Mouse (Mus musculus) erythroblast, embryonic 14.5 days (primary cell): ENCODE data around the gene Kcnj4. TPM values are rescaled to one million over a fixed set of nuclear protein-coding genes. Genes with fewer than 3 reads are reported as not detected.

Experiments used
- H3K27me3 ChIP-seq: 2 replicates; pipeline ENCODE4 v1.6.1; 2012; ENCODE audit warnings: inconsistent platforms; ENCODE audit not compliant: control insufficient read depth
- H3K36me3 ChIP-seq: 2 replicates; pipeline ENCODE4 v1.6.1; 2012; ENCODE audit warnings: mild to moderate bottlenecking, inconsistent platforms; ENCODE audit not compliant: control insufficient read depth
- H3K4me1 ChIP-seq: 2 replicates; pipeline ENCODE4 v1.6.1; 2012; ENCODE audit warnings: inconsistent platforms; ENCODE audit not compliant: control insufficient read depth
- H3K4me3 ChIP-seq: replicated peaks from 2 replicates; pipeline ENCODE3; 2012; ENCODE audit warnings: moderate library complexity, mild to moderate bottlenecking, inconsistent platforms
- H3K9me3 ChIP-seq: 2 replicates; pipeline ENCODE4 v1.6.1; 2012; ENCODE audit warnings: low read length, inconsistent platforms, mixed read lengths; ENCODE audit not compliant: control insufficient read depth
- GATA1 ChIP-seq: IDR thresholded peaks from 2 replicates; pipeline ENCODE4 v1.6.1; 2012; ENCODE audit warnings: low read length, inconsistent platforms, mixed read lengths
- TAL1 ChIP-seq: IDR thresholded peaks from 3 replicates; pipeline ENCODE4 v1.6.1; 2012; ENCODE audit warnings: low read length, inconsistent platforms, mixed read lengths
- polyA plus RNA-seq: library from polyadenylated mRNA; stranded (reverse); fragments of >175 nt; gene quantifications from 2 replicates; pipeline ENCODE4 v1.2.3, GENCODE M21; 2012

Gene Kcnj4
- polyA plus RNA-seq, 1 experiment = not detected

GRCm38 (mm10) chr15:79517710-79518109, 12.7 kb upstream of the Kcnj4 start:
- H3K9me3 ChIP-seq = peaks cover 16% of the 10 kb centered on the region; the same call in 1 of the 2 replicates
- H3K4me3 ChIP-seq = no peak overlapping the region
- peaks cover 61% of the 10 kb centered on the region for H3K27me3 ChIP-seq
- H3K4me1 ChIP-seq = peaks cover 21% of the 10 kb centered on the region
- TF ChIP-seq GATA1 = no peak
- no peak for TF ChIP-seq TAL1
- H3K36me3 ChIP-seq = no peaks in the 10 kb centered on the region

GRCm38 (mm10) chr15:79516171-79517096, 11.4 kb upstream of the Kcnj4 start, which contains the start of gene Kdelr3:
TSS of gene Kdelr3 (plus strand) at chr15:79516411.
- Histone ChIP-seq H3K36me3 (no peaks in the 10 kb centered on the region), H3K9me3 (peaks cover 16% of the 10 kb centered on the region; the same call in 1 of the 2 replicates), H3K4me3 (peak within 1 kb of the TSS; percentile 41), H3K4me1 (peaks cover 21% of the 10 kb centered on the region), H3K27me3 (peaks cover 74% of the 10 kb centered on the region)
- TF ChIP-seq GATA1 = no peak
- TF ChIP-seq TAL1 = no peak

- TF ChIP-seq TAL1 (no peak), GATA1 (no peak)
- Histone ChIP-seq H3K27me3 (peaks cover 93% of the 10 kb centered on the region), H3K4me1 (peaks cover 10% of the 10 kb centered on the region), H3K36me3 (no peaks in the 10 kb centered on the region), H3K4me3 (no peak overlapping the region), H3K9me3 (peaks cover 12% of the 10 kb centered on the region; the same call in 1 of the 2 replicates)
Measured at GRCm38 (mm10) chr15:79513940-79514339, 8.9 kb upstream of the Kcnj4 start.

- no peak for TF ChIP-seq TAL1
- TF ChIP-seq GATA1 = no peak
- no peak overlapping the region for H3K4me3 ChIP-seq
- H3K9me3 ChIP-seq = peaks cover 12% of the 10 kb centered on the region; the same call in 1 of the 2 replicates
- no peaks in the 10 kb centered on the region for H3K36me3 ChIP-seq
- H3K27me3 ChIP-seq = peaks cover 97% of the 10 kb centered on the region
- peaks cover 6% of the 10 kb centered on the region for H3K4me1 ChIP-seq
Measured at GRCm38 (mm10) chr15:79511553-79512320, 6.7 kb upstream of the Kcnj4 start.

GRCm38 (mm10) chr15:79510425-79510824, 5.4 kb upstream of the Kcnj4 start:
- Histone ChIP-seq H3K36me3 (no peaks in the 10 kb centered on the region), H3K4me1 (no peaks in the 10 kb centered on the region), H3K27me3 (peaks cover 97% of the 10 kb centered on the region), H3K4me3 (no peak overlapping the region), H3K9me3 (peaks cover 8% of the 10 kb centered on the region; the same call in 1 of the 2 replicates)
- TF ChIP-seq TAL1 (no peak), GATA1 (no peak)

GRCm38 (mm10) chr15:79509998-79510397, 5.0 kb upstream of the Kcnj4 start:
- Histone ChIP-seq H3K27me3 (peaks cover 97% of the 10 kb centered on the region), H3K9me3 (peaks cover 7% of the 10 kb centered on the region; the same call in 1 of the 2 replicates), H3K4me3 (no peak overlapping the region), H3K36me3 (no peaks in the 10 kb centered on the region), H3K4me1 (no peaks in the 10 kb centered on the region)
- TF ChIP-seq TAL1 (no peak), GATA1 (no peak)

- H3K4me1 ChIP-seq = no peaks in the 10 kb centered on the region
- H3K4me3 ChIP-seq = no peak overlapping the region
- no peaks in the 10 kb centered on the region for H3K9me3 ChIP-seq
- no peaks in the 10 kb centered on the region for H3K36me3 ChIP-seq
- H3K27me3 ChIP-seq = peaks cover 97% of the 10 kb centered on the region
- TF ChIP-seq GATA1 = no peak
Measured at GRCm38 (mm10) chr15:79507055-79507828, 2.2 kb upstream of the Kcnj4 start.

- H3K4me1 ChIP-seq = no peaks in the 10 kb centered on the region
- H3K36me3 ChIP-seq = no peaks in the 10 kb centered on the region
- H3K9me3 ChIP-seq = no peaks in the 10 kb centered on the region
- H3K27me3 ChIP-seq = peaks cover 96% of the 10 kb centered on the region
- TF ChIP-seq TAL1 = no peak
- no peak for TF ChIP-seq GATA1
- H3K4me3 ChIP-seq = no peak overlapping the region
Measured at GRCm38 (mm10) chr15:79506460-79506859, 1.4 kb upstream of the Kcnj4 start.
